Mouse (Mus musculus) G1E (cell line): ENCODE measurements around the gene Fam89b. TPM values are rescaled to one million over a fixed set of nuclear protein-coding genes. Genes with fewer than 3 reads are reported as not detected.

ENCODE experiments used
- ATAC-seq: 2 replicates; pipeline ENCODE4 v1.8.0; 2016; ENCODE audit warnings: mild to moderate bottlenecking; ENCODE audit not compliant: insufficient number of reproducible peaks, poor library complexity, low FRiP score, severe bottlenecking; ENCODE audit errors: extremely low read depth
- DNase-seq: peaks from one replicate; pipeline ENCODE4 v3.0.0; 2012; ENCODE audit warnings: low spot score
- H3K27me3 ChIP-seq: 2 replicates; pipeline ENCODE4 v1.6.1; 2012; ENCODE audit warnings: mild to moderate bottlenecking, low read length, inconsistent platforms; ENCODE audit not compliant: insufficient read depth
- H3K36me3 ChIP-seq: replicated peaks from 2 replicates; pipeline ENCODE3; 2012; ENCODE audit warnings: mild to moderate bottlenecking, inconsistent platforms
- H3K4me1 ChIP-seq: 2 replicates; pipeline ENCODE4 v1.6.1; 2012; ENCODE audit warnings: low read depth, low read length, inconsistent platforms, mixed read lengths; ENCODE audit not compliant: insufficient read depth
- H3K4me3 ChIP-seq: 2 replicates; pipeline ENCODE4 v1.5.1; 2012; ENCODE audit warnings: low read depth, mild to moderate bottlenecking, inconsistent platforms, low read length, moderate library complexity, mixed read lengths
- H3K9me3 ChIP-seq: replicated peaks from 2 replicates; pipeline ENCODE4 v1.6.1; 2012; ENCODE audit warnings: inconsistent platforms
- CTCF ChIP-seq: IDR thresholded peaks from 2 replicates; pipeline ENCODE4 v1.5.1; 2012; ENCODE audit warnings: low read depth, low read length, inconsistent platforms, mixed read lengths
- GATA1 ChIP-seq: IDR thresholded peaks from 2 replicates; pipeline ENCODE4 v1.6.1; 2012; ENCODE audit warnings: borderline replicate concordance, low read length, inconsistent platforms, mixed read lengths
- GATA2 ChIP-seq: IDR thresholded peaks from 2 replicates; pipeline ENCODE4 v1.6.1; 2012; ENCODE audit warnings: low read depth, low read length, inconsistent platforms, borderline replicate concordance
- POLR2AphosphoS5 ChIP-seq: IDR thresholded peaks from 2 replicates; pipeline ENCODE4 v1.6.1; 2012; ENCODE audit warnings: low read depth, low read length, inconsistent platforms; ENCODE audit not compliant: insufficient replicate concordance
- TAL1 ChIP-seq: conservative IDR thresholded peaks from 2 replicates; pipeline ENCODE4 v1.6.1; 2012; ENCODE audit warnings: low read depth, low read length, inconsistent platforms, mixed read lengths
- polyA plus RNA-seq: library from polyadenylated mRNA; stranded (reverse); fragments of >175 nt; gene quantifications from 2 replicates; pipeline ENCODE4 v1.2.3, GENCODE M21; 2012
- total RNA-seq, 2 experiments: library from RNA; stranded (forward) in 1 of 2; stranded (reverse) in 1 of 2; fragments of 200-1000 nt in 1 of 2; fragments of >200 nt in 1 of 2; fragmentation: Nextera tagmentation in 1 of 2; gene quantifications; 2 replicates each; pipeline ENCODE4 v1.2.3; 2014 to 2017

Gene Fam89b
- total and polyA plus RNA-seq, 3 experiments: 21.9 to 56.7 (median 23.4) TPM

- peaks cover 79% of the 10 kb centered on the region for H3K27me3 ChIP-seq
Measured at GRCm38 (mm10) chr19:5740320-5741317, 11.2 kb upstream of the Fam89b start, which contains the start of gene Ltbp3. TSS of gene Ltbp3 (plus strand) at chr19:5740904.

DNA sequence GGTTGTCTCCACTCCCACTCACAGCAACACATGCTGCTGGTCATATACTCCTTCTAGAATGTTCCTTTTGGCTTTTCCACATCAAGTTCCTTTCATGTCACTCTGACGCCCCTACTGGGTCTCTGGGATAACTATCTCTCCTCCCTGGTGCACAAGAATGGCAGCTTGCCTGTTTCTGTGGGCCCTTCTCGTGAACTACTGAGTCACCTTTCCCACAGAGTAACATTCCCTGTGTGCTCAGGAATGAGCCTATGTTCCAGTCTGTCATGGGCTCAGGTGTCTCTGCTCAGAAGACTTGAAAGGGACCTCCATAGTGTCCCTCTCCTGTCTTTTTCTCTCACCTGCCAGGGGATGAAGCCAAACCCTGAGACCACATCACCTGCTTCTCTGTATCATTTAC, 10.0 kb upstream of the Fam89b start:
- DNase-seq (no peak), ATAC-seq (no peak)
- Histone ChIP-seq H3K9me3 (no peaks in the 10 kb centered on the region), H3K4me3 (no peak overlapping the region), H3K36me3 (no peaks in the 10 kb centered on the region), H3K27me3 (peaks cover 72% of the 10 kb centered on the region), H3K4me1 (0 out of 2 replicates have a peak, but pooled peaks cover 5% of the 10 kb centered on the region)
- TF ChIP-seq POLR2AphosphoS5 (no peak), CTCF (no peak), TAL1 (no peak), GATA2 (no peak), GATA1 (no peak)

More at GRCm38 (mm10) chr19:5740320-5741317, 11.2 kb upstream of the Fam89b start, which contains the start of gene Ltbp3:
- Histone ChIP-seq H3K36me3 (no peaks in the 10 kb centered on the region), H3K4me3 (no peak within 1 kb of the TSS), H3K4me1 (peaks cover 7% of the 10 kb centered on the region; the same call in 1 of the 2 replicates), H3K9me3 (no peaks in the 10 kb centered on the region)
- ATAC-seq: no peak
- no peak for DNase-seq
- TF ChIP-seq GATA1 (no peak), GATA2 (no peak), TAL1 (no peak), CTCF (no peak), POLR2AphosphoS5 (no peak)

DNA sequence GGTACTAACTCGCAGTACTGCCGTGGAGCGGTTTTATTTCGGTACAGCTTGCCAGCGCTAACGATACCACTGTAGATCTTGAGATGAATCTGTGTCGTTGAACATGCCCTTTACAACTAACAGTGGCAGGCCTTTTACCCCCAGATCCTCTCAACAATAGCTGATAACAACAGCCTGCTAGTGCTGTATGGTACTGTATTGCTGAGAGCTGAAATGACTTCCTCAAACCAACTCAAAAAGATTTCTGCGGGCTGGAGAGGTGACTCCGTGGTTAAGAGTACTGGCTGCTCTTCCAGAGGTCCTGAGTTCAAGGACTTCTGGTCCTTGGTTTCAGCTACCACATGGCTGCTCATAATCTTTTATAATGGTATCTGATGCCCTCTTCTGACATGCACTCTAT, 4.9 kb upstream of the Fam89b start:
- Histone ChIP-seq H3K9me3 (no peaks in the 10 kb centered on the region), H3K4me3 (no peak overlapping the region), H3K4me1 (peaks cover 29% of the 10 kb centered on the region), H3K27me3 (peaks cover 26% of the 10 kb centered on the region), H3K36me3 (peaks cover 19% of the 10 kb centered on the region)
- TF ChIP-seq POLR2AphosphoS5: no peak
- TF ChIP-seq GATA1: no peak
- TF ChIP-seq CTCF: no peak
- TF ChIP-seq TAL1: no peak
- no peak for TF ChIP-seq GATA2
- DNase-seq (no peak), ATAC-seq (no peak)

DNA sequence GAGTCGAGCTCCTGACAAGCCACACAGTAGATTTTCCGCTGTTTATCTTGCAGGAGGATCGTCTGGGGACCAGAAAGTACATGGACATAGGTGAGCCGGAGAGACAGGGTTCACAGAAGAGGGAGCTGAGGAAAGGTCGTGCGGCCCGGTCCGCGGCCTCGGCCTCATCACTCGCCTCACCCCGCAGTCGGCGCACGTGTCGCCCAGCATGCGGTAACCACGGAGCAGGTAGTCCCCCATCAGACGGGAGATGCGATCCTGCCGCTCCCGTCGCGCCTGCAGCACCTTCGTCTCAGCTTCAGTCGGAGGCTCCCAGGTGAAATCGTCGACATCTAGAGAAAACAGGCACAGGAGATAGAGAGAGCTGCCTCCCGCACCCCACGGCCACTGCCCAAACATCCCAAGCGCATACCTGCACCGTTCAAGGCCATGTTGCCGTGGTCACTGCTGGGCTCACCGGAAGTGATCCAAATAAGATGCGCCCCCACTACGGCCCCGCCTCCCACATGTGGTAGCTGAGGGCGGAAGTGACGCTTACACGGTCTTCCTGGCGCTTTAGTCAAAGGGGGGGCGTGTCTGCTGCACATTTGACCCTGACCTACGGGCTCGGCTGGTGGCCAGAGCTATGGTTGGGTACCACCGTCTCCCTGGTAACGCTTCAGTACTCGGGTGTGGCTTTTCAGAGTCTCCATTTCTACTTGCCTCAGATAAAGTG, 2.0 kb upstream of the Fam89b start:
- Histone ChIP-seq H3K4me3 (peak overlapping the region; percentile 100), H3K27me3 (peaks cover 9% of the 10 kb centered on the region), H3K9me3 (no peaks in the 10 kb centered on the region), H3K4me1 (peaks cover 58% of the 10 kb centered on the region), H3K36me3 (peaks cover 27% of the 10 kb centered on the region)
- ATAC-seq: peak; percentile 57
- peak; percentile 85 for DNase-seq
- TF ChIP-seq CTCF (no peak), POLR2AphosphoS5 (no peak), TAL1 (no peak), GATA2 (no peak), GATA1 (no peak)

GRCm38 (mm10) chr19:5730314-5731186, 1.1 kb upstream of the Fam89b start:
- peak overlapping the region; percentile 100 for H3K4me3 ChIP-seq
- H3K4me1 ChIP-seq: peaks cover 60% of the 10 kb centered on the region
- H3K9me3 ChIP-seq: no peaks in the 10 kb centered on the region
- no peak for ATAC-seq
- DNase-seq: no peak
- no peak for TF ChIP-seq POLR2AphosphoS5
- TF ChIP-seq TAL1: no peak
- peaks cover 3% of the 10 kb centered on the region for H3K27me3 ChIP-seq
- H3K36me3 ChIP-seq: peaks cover 27% of the 10 kb centered on the region
